Mouse (Mus musculus): ENCODE results near the gene Spryd3.

Gene Spryd3

DNA sequence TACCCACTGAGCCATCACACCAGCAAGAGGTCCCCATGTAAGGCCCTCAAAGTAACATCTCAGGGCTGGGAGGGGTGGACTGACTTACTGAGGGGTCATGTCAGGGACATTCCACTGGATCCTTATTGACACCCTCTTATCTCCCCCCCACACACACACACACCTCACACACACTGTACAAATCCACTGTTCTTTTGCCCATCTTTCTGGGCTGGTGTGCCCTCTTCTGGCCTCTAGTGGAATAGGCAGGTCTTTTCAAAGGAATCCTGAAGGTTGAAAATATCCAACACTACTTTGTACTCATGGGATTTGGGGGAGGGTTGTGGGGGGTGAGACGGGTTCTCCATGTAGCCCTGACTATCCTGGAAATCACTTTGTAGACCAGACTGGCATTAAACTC lies 10.8 kb upstream of the Spryd3 start:
- peak; percentile 75 for DNase-seq (ENCODE audit: low read depth)

DNA sequence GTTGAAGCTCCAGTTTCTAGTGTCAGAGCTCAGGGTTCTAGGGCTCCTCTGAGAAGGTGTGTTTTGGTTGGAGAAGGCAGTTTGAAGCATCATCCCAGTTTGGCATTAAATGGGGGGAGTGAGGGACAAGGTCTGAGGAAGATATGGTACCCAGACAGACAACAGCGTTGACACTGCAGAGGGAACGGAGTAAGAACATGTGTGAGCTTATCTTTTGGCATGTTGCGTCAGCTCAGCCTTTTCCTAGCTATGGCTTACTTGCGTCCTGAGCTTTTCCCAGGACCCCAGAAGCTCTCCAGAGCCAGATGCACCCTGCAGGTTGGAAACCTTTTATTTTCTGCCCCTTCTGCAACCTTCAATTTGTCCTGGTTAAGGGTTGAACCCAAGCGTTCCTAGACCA lies 10.1 kb upstream of the Spryd3 start:
- no peak for DNase-seq (ENCODE audit: low read depth)

DNA sequence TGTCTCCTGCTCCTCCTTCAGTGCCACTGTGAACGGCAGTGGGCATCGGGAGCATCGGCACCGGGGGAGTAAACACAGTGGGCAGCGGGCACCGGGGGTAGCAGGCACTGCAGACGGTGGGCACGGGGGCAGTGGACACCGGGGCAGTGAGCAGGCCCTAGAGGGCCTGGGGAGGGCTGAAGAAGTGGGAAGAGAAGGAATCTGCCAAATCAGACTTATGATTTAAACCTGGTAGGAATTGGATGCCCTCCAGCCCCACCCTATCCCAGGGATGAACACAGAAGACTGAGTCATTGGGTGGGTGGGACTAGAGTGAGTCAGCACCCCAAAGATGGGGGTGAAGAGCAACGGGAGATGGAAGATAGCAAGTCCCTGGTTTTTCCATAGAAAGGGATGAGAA lies 9.3 kb upstream of the Spryd3 start:
- no peak for DNase-seq (ENCODE audit: low read depth)

DNA sequence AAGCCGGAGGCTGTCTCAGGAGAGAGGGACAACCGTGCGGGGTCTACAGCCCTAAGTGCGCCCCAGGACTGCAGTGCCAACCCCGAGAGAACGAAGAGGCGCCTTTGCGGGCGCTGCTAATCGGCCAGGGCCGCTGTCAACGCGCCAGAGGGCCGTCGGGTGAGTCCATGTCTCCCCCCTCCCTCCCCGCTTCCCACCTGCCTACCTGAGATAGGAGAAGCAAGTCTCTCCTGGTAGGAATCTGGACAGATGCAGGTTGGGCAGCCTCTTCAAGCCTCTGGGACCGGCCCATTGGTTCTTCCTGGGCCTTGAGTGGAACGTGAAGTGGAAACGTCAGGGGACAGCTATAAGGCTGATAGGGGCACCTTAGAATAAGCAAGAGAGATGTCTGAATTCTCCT lies 8.7 kb upstream of the Spryd3 start:
- DNase-seq (ENCODE audit: low read depth): no peak

DNA sequence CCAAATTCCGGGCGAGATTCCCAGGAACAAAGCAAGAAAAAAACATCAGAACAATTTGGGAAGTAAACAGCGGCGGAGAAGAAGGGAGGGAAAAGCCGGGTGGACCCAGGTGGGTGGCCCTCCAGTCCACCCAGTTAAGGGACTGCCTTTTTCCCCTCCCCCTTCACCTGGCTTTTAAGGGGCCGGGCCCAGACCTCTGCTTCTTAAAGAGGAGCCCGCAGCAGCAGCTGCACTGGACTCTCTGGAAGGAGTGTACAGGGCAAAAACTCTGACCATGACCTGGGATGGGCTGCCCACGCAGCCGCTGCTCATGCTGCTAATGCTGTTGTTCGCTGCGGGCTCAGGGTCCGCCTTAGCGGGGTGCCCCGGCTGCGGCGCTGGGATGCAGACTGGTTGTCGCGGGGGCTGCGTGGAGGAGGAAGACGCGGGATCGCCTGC lies 8.3 kb upstream of the Spryd3 start, which contains the start of gene Igfbp6:
Igfbp6 (plus strand) TSS at position 89 of the 438 bp plus-strand sequence.
- DNase-seq (ENCODE audit: low read depth): no peak

DNA sequence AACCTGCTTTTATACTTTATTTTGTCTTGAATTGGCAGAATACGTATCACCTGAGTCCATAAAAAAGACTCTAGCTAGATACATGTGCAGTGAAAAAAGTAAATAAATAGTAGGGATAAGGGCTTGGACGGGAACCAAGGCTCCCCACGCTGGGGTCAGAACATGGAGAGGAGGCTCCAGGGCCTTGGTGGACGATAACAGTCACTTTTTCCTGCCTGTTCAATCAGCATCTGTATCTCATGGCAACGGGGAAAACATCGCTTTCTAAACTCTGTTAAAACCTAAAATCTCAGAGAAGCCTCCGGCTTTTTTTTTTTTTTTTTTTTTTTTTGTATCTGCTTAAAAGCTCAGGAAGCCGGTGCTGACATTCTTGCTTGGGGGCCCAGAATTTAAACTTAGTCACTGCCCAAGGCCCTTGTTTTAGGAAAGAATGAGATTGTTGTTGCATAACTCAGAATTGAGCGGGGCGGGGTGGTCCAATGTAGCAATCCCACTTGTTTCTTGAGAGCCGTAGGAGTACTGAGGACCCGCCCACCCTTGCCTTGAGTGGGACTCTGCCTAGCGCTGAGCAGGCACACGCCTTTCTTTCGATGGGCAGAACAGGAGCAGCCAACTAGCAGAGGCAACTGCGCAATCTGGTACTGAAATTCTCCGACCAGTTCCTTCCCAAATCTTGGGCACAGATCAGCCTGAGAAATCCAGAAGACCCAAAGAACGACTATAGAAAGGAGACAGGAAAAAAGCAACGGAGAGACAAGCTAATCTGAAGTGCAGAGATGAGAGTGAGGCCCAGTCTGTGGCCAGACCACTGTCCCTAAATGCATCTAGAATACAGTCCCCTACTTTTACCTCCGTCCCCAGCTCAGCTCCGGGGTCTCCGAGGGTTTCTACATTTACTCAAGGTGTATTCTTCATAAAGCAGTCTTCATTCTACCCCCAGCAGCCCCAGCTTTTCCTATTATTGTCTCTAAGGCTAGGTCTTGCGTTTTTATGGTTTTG lies 7.2 kb upstream of the Spryd3 start:
- no peak for DNase-seq (ENCODE audit: low read depth)

DNA sequence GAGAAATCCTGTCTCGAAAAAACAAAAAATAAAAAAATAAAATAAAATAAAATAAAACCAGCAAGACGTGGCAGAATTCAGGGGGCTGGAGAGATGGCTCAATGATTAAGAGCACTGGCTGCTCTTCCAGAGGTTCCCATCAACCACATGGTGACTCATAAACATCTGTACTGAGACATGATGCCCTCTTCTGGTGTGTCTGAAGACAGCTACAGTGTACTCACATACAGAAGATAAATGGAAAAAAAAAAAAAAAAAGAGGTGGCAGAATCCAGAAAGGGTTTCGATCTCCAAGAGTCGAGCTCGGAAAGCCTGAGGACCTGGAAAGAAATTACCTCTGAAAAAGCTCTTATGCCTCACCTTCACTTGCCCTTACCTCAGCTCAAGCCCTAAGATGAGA lies 5.1 kb upstream of the Spryd3 start:
- no peak for DNase-seq (ENCODE audit: low read depth)

DNA sequence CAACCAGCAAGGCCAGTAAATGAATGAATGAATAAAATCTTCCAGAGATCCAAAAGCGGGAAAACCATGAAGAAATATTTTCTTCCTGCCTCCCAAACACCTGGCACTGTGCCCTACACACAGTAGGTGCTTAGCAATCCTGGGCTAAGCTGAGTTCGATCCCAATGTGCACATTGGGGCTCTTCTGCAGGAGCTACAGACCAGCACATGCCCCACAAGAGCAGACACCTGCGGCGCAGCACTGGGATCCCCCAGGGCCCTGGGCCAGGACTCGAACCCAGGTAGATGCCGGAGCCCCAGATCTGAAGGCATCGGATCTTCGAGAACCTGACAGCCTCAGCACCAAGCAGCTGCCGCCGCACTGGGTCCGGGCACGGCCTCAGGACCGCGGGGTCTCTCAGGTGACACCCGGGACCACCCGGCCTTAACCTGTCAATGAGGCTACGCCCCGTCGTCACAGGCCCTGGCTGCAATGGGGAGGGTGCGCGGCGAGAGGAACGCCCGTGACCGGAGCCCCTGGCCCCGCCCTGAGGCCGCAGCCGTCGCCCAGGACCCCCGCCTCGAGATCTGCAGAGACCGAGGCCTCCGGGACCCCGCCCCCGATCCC lies 409 bp downstream of the Spryd3 start:
- no peak for DNase-seq (ENCODE audit: low read depth)

DNA sequence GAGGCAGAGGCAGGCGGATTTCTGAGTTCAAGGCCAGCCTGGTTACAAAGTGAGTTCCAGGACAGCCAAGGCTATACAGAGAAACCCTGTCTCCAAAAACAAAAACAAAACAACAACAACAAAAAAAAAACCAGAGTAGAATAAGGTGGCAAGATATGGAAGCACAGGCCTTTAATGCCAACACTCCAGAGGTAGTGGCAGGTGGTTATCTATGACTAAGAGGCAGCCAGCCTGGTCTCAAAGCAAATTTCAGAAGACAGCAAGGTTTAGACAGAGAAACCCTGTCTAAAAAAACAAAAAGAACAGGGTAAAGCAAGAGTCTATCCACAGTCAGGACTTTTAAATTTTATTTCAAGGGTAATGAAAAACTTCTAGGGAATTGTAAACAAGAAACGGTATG lies 1.3 kb downstream of the Spryd3 start:
- no peak for DNase-seq (ENCODE audit: low read depth)

DNA sequence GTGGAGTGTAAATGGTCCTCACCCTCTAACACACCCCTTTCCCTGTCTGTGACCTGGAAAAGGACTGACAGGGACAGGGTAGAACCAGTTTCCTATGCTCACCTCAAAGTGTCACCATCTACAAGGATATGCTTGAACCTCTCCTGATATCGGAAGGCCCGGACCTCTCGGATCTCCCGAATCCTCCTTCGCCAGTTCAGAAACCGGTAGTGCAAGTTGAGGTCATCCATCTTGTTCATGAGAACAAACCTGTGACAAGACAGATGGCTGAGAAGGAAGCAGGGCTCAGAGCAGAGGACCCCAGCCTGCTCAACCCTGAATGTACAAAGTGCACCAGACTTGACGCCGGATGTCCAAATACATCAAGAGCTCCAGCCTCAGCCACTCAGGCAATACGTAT lies 2.7 kb downstream of the Spryd3 start:
- no peak for DNase-seq (ENCODE audit: low read depth)

DNA sequence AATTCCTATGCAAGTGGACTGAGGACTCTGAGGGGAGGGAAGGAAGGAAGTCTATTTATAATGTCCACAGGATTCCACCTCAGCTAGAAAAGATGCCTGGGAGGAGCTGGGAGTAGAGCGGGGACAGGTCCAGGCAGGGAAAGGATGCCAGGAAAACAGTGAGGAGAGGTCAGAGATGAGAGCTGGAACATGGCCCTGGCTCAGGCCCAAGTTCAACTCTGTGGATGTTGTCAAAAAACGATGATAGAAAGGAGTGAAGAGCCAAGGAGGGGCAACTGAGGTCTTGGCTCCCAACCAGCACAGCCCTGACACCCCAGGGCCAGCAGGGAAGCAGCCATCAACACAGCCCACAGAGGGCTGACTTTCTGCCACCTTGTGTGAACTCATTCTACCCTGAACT lies 9.7 kb downstream of the Spryd3 start:
- DNase-seq (ENCODE audit: low read depth): no peak

DNA sequence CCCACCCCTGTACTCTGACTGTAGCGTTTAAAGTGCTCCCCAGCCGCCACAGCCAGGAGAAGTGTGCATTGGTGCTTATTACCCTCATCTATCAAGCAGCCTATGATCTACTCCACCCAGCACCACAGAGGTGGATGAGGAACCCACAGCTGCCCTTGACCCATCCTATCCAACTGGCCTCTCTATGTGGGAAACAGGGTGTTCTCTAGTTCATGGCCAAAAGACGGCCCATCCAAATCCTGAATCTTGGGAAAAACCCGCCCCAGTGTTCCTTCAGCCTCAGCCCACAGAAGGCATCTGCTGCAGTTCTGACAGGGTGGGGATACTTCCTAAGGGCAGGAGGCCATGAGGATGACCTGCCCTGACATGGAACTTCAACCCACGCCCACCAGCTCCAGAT lies 15.5 kb downstream of the Spryd3 start:
- DNase-seq (ENCODE audit: low read depth): no peak

DNA sequence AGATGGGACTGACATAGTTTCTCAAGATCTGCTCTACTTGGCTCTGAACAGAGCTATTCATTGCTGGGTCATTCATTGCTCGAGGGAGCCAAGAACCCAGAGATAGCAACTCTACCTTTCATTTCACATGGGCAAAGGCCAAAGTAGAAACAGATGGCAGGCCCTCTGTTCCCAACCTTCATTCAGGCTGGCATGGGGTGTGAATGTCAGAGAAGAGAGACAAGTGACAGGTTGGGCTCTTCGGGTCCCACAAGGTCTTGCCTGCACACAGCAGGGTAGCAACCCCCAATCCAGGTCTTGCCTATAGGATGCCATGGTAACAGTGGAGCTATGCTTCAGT lies 16.2 kb downstream of the Spryd3 start:
- DNase-seq (ENCODE audit: low read depth): no peak

DNA sequence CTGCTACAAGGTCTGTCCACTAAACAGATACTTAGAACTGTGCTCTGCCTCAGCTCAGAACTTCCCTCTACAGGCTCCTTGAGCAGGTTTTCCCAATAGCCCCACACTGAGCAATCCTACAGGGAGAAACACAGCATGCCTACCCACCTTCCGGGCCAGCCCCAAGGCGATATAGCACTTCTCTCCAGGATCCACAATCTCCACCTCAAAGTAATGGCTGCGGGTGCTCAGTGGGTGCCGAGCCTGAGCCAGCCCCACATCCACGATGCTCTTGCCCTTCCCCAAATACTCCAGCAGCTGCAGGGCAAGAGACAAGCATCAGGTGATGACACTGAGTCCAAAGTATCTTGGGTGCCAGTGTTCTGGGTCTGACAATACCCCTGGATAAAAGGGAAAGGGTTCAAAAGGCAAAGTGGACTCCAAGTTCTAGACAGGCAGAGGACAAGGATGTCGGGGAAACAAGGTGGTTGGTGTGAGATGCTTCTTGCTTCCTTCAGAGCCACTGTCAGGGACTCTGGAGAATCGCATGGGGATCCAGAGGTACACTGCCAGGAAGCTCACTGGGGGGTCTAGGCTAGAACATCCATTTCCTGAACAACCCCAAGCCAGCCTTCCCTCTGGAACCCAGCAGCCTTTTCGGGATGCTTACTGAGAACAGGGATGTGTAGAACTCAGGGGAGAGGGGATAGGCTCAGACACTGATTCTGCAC lies 16.8 kb downstream of the Spryd3 start:
- DNase-seq (ENCODE audit: low read depth): no peak

DNA sequence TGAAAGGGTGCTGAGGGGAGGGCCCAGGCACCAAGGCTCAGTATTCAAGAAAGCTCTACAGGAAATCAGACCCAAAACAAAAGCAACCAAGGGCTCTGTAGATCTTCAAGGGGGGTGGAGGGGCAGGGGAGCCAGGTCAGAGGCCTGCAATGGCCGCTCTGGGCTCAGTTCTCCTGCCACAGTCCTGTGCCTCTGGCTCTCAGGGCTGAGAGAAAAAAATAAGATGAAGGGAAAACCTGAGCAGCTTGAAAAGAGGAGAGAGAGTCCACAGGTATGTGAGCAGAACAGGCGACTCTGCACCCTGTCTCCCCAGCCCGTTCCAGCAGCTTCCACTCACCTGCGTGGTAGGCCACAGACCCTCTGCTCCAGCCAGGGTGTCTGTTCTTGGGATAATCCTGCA lies 17.4 kb downstream of the Spryd3 start:
- no peak for DNase-seq (ENCODE audit: low read depth)

DNA sequence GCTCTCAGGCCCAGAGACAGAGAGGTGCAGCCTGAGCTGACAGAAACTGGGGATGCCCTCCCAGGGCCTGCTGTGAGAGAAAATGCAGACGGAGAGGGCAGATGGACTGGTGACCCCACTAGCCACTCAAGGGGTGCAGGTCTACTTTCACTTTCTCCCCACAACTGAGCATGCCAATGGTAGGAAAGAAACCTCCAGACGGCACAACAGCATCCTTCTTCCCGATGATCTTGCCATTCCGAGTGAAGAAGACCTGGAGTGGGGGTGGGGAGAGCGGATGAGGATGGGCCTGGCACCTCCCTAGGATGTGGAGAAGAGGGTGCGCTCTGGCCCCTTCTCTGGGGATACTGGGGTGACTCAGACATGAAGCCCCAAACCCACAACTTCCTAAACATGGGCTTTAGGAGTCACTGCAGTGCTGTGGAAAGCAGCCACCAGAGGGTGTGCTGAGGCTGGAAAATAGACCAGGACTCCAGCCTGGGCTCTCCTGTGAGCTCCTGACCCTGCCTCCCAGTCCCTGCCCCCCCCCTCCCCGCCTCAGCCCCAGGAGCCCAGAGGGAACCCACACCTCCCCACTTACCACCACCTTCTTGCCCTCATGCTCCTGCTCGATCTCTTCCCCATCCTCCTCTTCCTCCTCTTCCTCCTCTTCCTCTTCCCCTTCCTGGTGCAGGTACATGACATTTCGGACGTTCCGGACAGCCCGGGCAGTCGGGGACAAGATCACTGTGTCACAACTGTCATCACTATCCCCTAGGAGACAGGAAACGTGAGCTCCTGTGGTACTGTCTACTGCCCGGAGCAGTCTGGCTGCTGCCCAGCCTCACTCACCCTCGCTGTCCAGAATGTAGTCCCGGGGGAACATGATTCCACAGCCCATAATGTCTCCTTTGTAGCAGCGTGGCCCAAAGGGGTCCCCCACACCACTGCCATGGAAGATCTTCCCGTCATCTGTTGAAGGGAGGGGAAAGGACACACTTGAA lies 18.3 kb downstream of the Spryd3 start:
- no peak for DNase-seq (ENCODE audit: low read depth)

DNA sequence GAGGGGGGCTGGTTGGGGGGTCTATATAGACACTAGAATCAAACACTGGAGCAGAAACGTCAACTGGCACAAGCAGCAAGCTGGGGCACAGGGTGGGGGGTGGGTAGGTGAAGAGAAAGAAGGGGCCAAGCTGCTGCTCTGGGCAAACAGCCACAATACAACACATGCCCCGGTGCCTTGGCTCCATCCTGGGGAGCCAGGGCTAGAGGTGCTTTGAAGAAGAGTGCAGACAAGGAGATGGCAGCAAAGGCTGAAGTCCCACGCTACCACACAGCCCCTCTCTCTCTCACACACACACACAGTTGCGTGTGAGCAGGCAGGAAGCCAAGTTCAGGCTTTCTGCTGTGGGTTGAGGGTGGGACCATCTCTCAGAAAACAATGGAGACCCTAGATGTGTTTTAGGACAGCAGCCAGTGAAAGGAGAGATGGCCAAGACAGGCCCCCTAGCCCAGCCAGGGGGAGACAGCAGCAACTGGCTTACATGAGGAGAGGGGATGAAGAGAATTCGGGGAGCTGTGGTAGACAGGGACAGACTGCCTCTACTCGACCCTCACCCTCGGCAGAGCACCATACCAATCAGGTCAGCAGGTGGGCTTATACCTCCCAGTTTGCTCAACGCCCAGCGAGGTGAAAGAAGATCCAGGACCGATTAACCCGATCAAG lies 19.1 kb downstream of the Spryd3 start:
- no peak for DNase-seq (ENCODE audit: low read depth)

DNA sequence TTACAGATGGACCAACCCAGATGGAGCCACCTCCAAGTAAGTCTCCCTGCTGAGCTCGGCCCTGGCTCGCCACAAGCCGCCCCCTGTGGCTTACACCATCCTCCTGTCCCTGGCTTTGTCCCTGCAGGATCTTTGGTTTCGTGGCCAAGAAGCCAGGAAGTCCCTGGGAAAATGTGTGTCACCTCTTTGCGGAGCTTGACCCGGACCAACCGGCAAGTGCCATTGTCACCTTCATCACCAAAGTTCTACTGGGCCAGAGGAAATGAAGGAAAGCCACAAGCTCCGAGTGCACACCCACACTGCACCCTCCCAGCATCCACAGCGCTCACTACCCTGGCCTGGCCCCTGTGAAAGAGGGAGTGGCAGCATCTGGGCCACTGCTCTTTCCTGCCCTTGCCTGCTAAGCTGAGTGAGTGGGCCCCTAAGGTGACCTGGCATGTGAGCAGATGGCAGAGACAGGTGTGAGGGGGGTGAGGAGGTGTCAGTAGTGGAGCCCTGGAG lies 20.3 kb downstream of the Spryd3 start:
- DNase-seq (ENCODE audit: low read depth): peak; percentile 74

DNA sequence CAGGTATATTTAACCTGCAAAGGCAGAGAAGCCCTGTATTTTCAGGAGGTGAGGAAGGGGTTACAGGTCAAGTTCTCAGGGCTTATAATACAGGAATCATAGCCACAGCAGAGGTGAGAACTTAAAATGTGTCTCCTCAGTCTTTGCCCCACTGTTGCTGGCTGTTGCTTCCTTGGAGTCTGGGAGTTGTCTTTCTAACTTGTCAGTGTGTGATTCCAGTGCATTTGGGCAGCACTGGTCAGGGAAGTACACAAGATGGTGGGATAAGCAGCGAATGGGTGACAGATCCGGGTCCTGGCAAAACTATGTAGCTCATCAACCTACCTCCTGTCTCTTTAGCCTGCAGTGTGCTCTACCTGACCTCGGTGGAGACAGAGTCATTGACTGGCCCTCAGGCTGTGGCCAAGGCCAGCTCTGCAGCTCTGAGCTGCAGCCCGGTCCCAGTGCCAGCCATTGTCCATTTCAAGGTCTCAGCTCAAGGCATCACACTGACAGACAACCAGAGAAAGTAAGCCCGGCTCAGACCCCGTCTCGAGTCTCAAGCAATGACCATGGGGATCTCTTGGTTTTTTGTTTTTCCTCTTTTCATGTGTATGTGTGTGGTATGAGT lies 21.3 kb downstream of the Spryd3 start:
- DNase-seq (ENCODE audit: low read depth): no peak

DNA sequence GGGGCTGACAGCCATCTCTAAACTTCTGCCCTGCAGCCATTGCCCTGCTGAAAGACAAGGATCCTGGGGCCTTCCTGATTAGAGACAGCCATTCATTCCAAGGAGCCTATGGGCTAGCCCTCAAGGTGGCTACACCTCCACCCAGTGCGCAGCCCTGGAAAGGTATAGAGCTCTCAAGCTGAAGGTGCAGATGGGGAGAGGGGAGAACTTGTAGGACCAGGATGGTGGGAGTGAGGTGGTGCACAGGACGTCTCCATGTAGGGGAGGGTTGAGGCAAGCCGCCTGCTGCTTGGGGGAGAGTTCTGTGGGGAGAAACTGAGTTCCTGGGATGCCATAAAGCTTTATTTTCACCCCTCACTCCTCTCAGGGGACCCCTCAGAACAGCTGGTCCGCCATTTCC lies 22.4 kb downstream of the Spryd3 start:
- no peak for DNase-seq (ENCODE audit: low read depth)

DNA sequence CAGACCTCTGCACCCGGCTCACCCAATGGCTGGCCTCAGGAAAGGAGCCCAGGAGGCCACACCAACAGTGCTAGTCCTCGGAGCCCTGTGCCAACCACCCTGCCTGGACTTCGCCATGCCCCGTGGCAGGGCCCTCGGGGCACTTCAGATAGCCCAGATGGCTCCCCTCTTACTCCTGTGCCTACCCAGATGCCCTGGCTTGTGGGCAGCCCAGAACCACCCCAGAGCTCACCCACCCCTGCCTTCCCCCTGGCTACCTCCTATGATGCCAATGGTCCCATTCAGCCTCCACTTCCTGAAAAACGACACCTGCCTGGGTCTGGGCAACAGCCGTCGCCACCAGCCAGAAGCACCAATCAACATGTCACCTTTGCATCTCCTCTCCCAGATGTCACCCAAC lies 23.2 kb downstream of the Spryd3 start:
- DNase-seq (ENCODE audit: low read depth): no peak
